Mouse (Mus musculus) E14TG2a.4 (cell line): ENCODE results near the gene Arhgap28.

Experiments
- CTCF ChIP-seq: conservative IDR thresholded peaks from 2 replicates; pipeline ENCODE4 v1.5.1; 2014; ENCODE audit warnings: low read length
- NANOG ChIP-seq: IDR thresholded peaks from 2 replicates; pipeline ENCODE4 v1.6.1; 2014; ENCODE audit warnings: borderline replicate concordance, low read length, mixed read lengths
- POU5F1 ChIP-seq: IDR thresholded peaks from 2 replicates; pipeline ENCODE4 v1.6.1; 2014; ENCODE audit warnings: low read length, borderline replicate concordance

GRCm38 (mm10) chr17:67836146-67836895 is 167.6 kb downstream of the Arhgap28 start:
- TF ChIP-seq CTCF (no peak), POU5F1 (no peak), NANOG (no peak)
